Mouse (Mus musculus): ENCODE measurements around the gene Pcbp4. TPM values are rescaled to one million over a fixed set of nuclear protein-coding genes. Genes with fewer than 3 reads are reported as not detected.
"Not testable (repeated sequence)": the region's sequence is repeated elsewhere in the genome, so short reads cannot be mapped to it uniquely, and the experiment has no call there.

The Pcbp4 gene
- polyA plus RNA-seq, 1 experiment from 2014 or later = 83.2 TPM

DNA sequence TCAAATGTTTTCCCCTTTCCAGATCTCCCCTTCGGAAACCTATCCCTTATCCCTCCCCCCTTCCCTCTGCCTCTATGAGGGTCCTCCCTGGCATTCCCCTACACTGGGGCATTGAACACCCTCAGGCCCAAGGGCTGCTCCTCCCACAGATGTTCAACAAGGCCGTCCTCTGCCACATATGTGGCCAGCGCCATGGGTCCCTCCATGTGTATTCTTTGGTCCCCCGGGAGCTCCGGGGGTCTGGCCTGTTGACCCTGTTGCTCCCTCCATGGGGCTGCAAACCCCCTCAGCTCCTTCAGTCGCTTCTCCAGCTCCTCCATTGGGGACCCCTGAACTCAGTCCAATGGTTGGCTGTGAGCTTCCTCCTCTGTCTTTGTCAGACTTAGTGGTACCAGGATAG, 34.5 kb downstream of the Pcbp4 start:
- H3K36me3 ChIP-seq = peaks cover 39% of the 10 kb centered on the region
- H3K27me3 ChIP-seq; H3K4me2 ChIP-seq; H3K27ac ChIP-seq; ATAC-seq (ENCODE audit: insufficient number of reproducible peaks, low FRiP score, low TSS enrichment, low read depth); H3K4me3 ChIP-seq; H3K4me1 ChIP-seq; H3K9me3 ChIP-seq; H3K9ac ChIP-seq: not testable (repeated sequence)
- WGBS = 88% methylated on average over 6 of the region's 6 CpGs

DNA sequence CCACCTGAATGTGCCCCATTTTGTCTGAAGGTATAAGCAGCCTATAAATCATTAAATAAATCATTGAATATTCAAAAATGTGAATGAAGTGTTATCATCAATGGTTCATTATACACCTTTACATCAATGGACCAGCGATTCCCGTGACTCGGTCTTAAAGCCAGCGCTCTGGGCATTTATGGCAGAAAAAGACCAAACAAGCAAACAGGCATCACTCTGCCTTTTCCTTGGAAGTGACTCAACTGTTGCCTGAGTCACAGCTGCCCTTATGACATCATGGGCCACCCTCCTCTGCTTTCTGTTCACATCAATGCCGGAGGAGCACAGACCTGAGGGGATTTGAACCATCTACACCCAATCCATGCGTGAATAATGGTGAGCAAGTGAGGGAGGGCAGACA, 46.6 kb downstream of the Pcbp4 start, which contains the start of gene Iqcf1:
Gene Iqcf1 (plus strand): TSS at position 301 of the 400 bp plus-strand sequence.
- 94% methylated on average over 6 of the region's 6 CpGs for WGBS
- H3K9me3 ChIP-seq = no peaks in the 10 kb centered on the region
- H3K4me2 ChIP-seq = no peak within 1 kb of the TSS
- H3K4me3 ChIP-seq = no peak within 1 kb of the TSS
- ATAC-seq (ENCODE audit: insufficient number of reproducible peaks, low FRiP score, low TSS enrichment, low read depth) = no peak
- no peaks in the 10 kb centered on the region for H3K27me3 ChIP-seq
- H3K36me3 ChIP-seq = no peaks in the 10 kb centered on the region
- no peaks in the 10 kb centered on the region for H3K4me1 ChIP-seq
- H3K27ac ChIP-seq = no peak within 1 kb of the TSS
- H3K9ac ChIP-seq = no peak within 1 kb of the TSS

DNA sequence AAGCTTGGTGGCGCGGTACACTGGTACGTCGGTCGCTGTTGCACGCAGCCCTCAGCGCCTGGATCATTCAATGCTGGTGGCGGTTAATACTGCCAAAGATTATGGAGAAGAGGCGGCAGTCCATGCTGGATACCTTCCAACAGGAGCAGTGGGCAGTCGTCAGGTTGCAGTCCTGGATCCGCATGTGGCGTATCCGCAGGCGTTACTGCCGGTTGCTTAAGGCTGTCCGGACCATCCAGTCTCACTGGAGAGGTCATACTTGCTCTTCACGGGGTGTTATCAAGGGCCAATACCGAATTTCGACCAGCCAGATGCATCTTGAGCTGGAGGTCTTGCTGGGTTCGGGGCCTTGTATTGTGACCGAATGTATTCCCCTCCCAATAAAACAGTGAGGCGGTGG, 48.8 kb downstream of the Pcbp4 start:
- ATAC-seq (ENCODE audit: insufficient number of reproducible peaks, low FRiP score, low TSS enrichment, low read depth) = no peak
- no peak overlapping the region for H3K27ac ChIP-seq

DNA sequence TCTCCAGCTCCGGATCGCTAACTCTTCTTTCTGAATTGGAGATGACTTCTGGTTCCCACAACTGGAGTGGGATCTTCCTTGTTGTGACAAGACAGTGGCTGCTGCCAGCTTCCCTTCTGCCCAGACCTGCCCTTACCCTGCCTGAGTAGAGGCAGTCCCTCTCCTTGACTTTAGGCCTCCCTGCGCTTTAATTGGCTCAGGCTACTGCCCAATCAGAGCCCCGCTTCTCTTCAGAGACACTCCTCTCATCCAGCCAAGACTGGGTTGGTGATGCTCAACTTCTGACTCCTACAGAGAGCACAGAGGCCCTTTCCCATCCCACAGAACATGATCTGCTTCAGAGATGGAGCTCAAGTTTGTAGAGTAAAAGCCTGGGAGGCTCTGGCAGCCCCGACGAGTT, 51.2 kb downstream of the Pcbp4 start:
- Histone ChIP-seq H3K27me3 (no peaks in the 10 kb centered on the region), H3K9me3 (no peaks in the 10 kb centered on the region), H3K4me2 (no peak overlapping the region), H3K4me3 (no peak overlapping the region), H3K36me3 (no peaks in the 10 kb centered on the region), H3K9ac (no peak overlapping the region), H3K27ac (no peak overlapping the region), H3K4me1 (no peaks in the 10 kb centered on the region)
- ATAC-seq (ENCODE audit: insufficient number of reproducible peaks, low FRiP score, low TSS enrichment, low read depth) = no peak
- 75% methylated on average over 6 of the region's 6 CpGs for WGBS

More for the DNA sequence above, 48.8 kb downstream of the Pcbp4 start:
- no peak overlapping the region for H3K9ac ChIP-seq
- H3K9me3 ChIP-seq = no peaks in the 10 kb centered on the region
- H3K36me3 ChIP-seq = no peaks in the 10 kb centered on the region
- WGBS = 87% methylated on average over 22 of the region's 22 CpGs
- no peaks in the 10 kb centered on the region for H3K27me3 ChIP-seq
- no peak overlapping the region for H3K4me3 ChIP-seq
- H3K4me1 ChIP-seq = no peaks in the 10 kb centered on the region
- H3K4me2 ChIP-seq = no peak overlapping the region

DNA sequence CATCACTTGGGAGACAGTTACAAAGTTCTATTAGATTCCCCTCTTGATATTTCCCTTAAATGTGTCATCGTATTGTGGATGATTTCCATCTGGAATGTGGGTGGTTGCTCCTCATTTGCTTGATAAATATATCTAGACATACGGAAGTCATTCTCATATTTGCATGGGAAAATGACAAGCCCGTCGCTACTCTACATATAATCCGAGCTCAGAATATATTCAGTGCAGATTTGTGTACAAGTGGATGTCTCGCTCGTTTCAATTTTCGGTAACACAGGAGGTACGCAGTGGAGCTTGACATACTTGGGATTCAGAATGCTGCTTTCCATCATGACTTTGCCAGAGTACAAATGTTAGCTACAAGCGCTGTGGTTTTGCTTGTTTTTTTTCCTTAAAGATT, 56.3 kb downstream of the Pcbp4 start:
- H3K27ac ChIP-seq = no peak overlapping the region
- WGBS = 88% methylated on average over 10 of the region's 10 CpGs
- no peaks in the 10 kb centered on the region for H3K36me3 ChIP-seq
- H3K4me2 ChIP-seq = no peak overlapping the region
- H3K4me3 ChIP-seq = no peak overlapping the region
- H3K4me1 ChIP-seq = no peaks in the 10 kb centered on the region
- no peak for ATAC-seq (ENCODE audit: insufficient number of reproducible peaks, low FRiP score, low TSS enrichment, low read depth)
- H3K9me3 ChIP-seq = no peaks in the 10 kb centered on the region
- no peak overlapping the region for H3K9ac ChIP-seq
- no peaks in the 10 kb centered on the region for H3K27me3 ChIP-seq

DNA sequence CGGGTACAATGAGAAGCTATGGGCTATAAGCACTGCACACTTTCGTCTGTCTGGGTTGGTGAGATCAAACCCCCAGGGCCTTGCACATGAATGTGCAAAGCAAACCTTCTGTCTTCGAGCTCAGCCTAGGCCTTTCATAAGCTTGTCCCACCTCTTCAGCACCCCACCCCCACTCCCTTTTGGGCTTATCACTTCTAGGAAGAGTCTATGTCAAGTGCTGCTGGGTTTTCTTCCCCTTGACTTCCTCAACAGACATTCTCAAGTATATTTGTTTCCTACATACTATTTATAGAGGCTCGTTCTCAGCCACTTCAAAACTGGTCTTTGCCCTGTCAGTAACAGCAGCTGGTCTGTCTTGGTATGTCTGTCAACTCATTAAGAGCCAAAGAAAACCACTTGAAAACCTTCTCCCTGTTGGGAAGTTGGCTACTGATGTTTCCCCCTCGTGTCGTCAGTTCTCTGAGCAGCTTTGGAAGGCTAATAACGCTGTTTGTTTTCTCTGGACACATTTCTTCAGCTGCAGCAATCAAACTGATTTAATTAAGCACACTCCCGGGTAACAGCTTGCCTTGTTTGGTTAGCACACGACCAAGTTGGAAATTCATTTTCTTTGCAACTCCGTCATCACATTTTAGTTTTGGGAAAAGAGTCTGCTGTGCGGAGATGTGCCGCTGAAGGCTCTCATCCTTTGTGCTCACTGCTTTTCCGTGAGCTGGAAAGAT, 59.8 kb downstream of the Pcbp4 start:
- Histone ChIP-seq H3K4me1 (no peaks in the 10 kb centered on the region), H3K4me2 (no peak overlapping the region), H3K4me3 (no peak overlapping the region), H3K36me3 (no peaks in the 10 kb centered on the region), H3K9ac (no peak overlapping the region), H3K27me3 (no peaks in the 10 kb centered on the region), H3K27ac (no peak overlapping the region), H3K9me3 (no peaks in the 10 kb centered on the region)
- no peak for ATAC-seq (ENCODE audit: insufficient number of reproducible peaks, low FRiP score, low TSS enrichment, low read depth)
- 56% methylated on average over 13 of the region's 13 CpGs for WGBS

DNA sequence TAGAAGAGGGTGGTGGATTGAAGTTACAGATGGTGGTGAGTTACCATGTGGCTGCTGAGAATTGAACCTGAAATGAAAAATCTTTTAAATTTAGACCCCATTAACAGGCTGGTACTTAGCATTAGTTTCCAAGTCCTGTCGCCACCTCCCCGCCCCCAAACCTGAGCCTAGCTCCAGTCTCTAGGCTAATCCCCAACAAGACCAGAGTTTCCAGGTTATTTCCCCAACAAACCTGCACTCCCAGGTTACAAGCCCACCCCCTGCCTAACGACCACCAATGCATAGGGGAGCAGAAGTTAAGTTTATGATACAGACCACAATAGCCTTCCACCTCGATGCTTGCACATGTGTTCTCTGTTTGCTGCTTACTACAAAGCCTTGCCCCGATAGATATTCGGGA, 60.5 kb downstream of the Pcbp4 start:
- Histone ChIP-seq H3K9ac (no peak overlapping the region), H3K27me3 (no peaks in the 10 kb centered on the region), H3K36me3 (no peaks in the 10 kb centered on the region), H3K4me2 (no peak overlapping the region), H3K9me3 (no peaks in the 10 kb centered on the region), H3K4me1 (no peaks in the 10 kb centered on the region), H3K27ac (no peak overlapping the region), H3K4me3 (no peak overlapping the region)
- WGBS = 56% methylated on average over 6 of the region's 6 CpGs
- ATAC-seq (ENCODE audit: insufficient number of reproducible peaks, low FRiP score, low TSS enrichment, low read depth) = no peak

Other genes starting within 250 kb of the Pcbp4 start
- gene Tlr9, start 230.7 kb upstream of the Pcbp4 start, polyA plus RNA-seq (2015; fragmentation: Nextera tagmentation; extraction: Ambion mirVana) = 0.07 and 0.12 TPM in 2 replicates
- 100 and 110 TPM in 2 replicates for gene Alas1, start 204.6 kb upstream of the Pcbp4 start, polyA plus RNA-seq (2015; fragmentation: Nextera tagmentation; extraction: Ambion mirVana)
- 19.1 and 21.3 TPM in 2 replicates for gene Poc1a, start 172.2 kb upstream of the Pcbp4 start, polyA plus RNA-seq (2015; fragmentation: Nextera tagmentation; extraction: Ambion mirVana)
- 39.0 and 47.0 TPM in 2 replicates for gene Dusp7, start 84.7 kb upstream of the Pcbp4 start, polyA plus RNA-seq (2015; fragmentation: Nextera tagmentation; extraction: Ambion mirVana)
- gene Rpl29, start 23.8 kb upstream of the Pcbp4 start, polyA plus RNA-seq (2015; fragmentation: Nextera tagmentation; extraction: Ambion mirVana) = 786 and 956 TPM in 2 replicates
- gene Acy1, start 15.0 kb upstream of the Pcbp4 start, polyA plus RNA-seq (2015; fragmentation: Nextera tagmentation; extraction: Ambion mirVana) = 42.2 and 48.6 TPM in 2 replicates
- gene Abhd14b, start 5.8 kb upstream of the Pcbp4 start, polyA plus RNA-seq (2015; fragmentation: Nextera tagmentation; extraction: Ambion mirVana) = 38.9 and 40.8 TPM in 2 replicates
- 75.0 TPM in 2 replicates for gene Abhd14a, start 5.6 kb upstream of the Pcbp4 start, polyA plus RNA-seq (2015; fragmentation: Nextera tagmentation; extraction: Ambion mirVana)
- 0.37 and 0.55 TPM in 2 replicates for gene Gpr62, start 12.6 kb downstream of the Pcbp4 start, polyA plus RNA-seq (2015; fragmentation: Nextera tagmentation; extraction: Ambion mirVana)
- 39.9 and 40.2 TPM in 2 replicates for gene Rrp9, start 22.7 kb downstream of the Pcbp4 start, polyA plus RNA-seq (2015; fragmentation: Nextera tagmentation; extraction: Ambion mirVana)
- gene Parp3, start 23.7 kb downstream of the Pcbp4 start, polyA plus RNA-seq (2015; fragmentation: Nextera tagmentation; extraction: Ambion mirVana) = 6.1 and 8.5 TPM in 2 replicates
- not detected in 2 replicates for gene Iqcf1, start 46.7 kb downstream of the Pcbp4 start, polyA plus RNA-seq (2015; fragmentation: Nextera tagmentation; extraction: Ambion mirVana)
- gene Iqcf5, start 61.3 kb downstream of the Pcbp4 start, polyA plus RNA-seq (2015; fragmentation: Nextera tagmentation; extraction: Ambion mirVana) = not detected in 2 replicates
- not detected in 2 replicates for gene Iqcf3, start 108.3 kb downstream of the Pcbp4 start, polyA plus RNA-seq (2015; fragmentation: Nextera tagmentation; extraction: Ambion mirVana)
- gene Iqcf4, start 117.7 kb downstream of the Pcbp4 start, polyA plus RNA-seq (2015; fragmentation: Nextera tagmentation; extraction: Ambion mirVana) = not detected in 2 replicates
- gene Iqcf6, start 173.3 kb downstream of the Pcbp4 start, polyA plus RNA-seq (2015; fragmentation: Nextera tagmentation; extraction: Ambion mirVana) = not detected in 2 replicates
- gene Grm2, start 202.8 kb downstream of the Pcbp4 start, polyA plus RNA-seq (2015; fragmentation: Nextera tagmentation; extraction: Ambion mirVana) = 0.06 and 0.09 TPM in 2 replicates
- gene Tex264, start 232.6 kb downstream of the Pcbp4 start, polyA plus RNA-seq (2015; fragmentation: Nextera tagmentation; extraction: Ambion mirVana) = 72.9 and 79.5 TPM in 2 replicates